Mouse (Mus musculus) hindbrain, postnatal 0 days (tissue): ENCODE measurements around the gene Arhgef19. TPM values are rescaled to one million over a fixed set of nuclear protein-coding genes. Genes with fewer than 3 reads are reported as not detected.

Source experiments
- ATAC-seq: fragments of 200-750 bp; cut with Nextera tagmentation; 2 replicates; pipeline ENCODE4 v1.8.0; 2017; ENCODE audit warnings: mild to moderate bottlenecking, moderate TSS enrichment, moderate library complexity
- DNase-seq: peaks from one replicate; pipeline ENCODE4 v3.0.0-alpha.2; 2015; ENCODE audit warnings: low spot score
- H3K27ac ChIP-seq: fragments of 300-500 bp; sonication (generic); 2 replicates; pipeline ENCODE4 v1.5.1; 2014; ENCODE audit warnings: mild to moderate bottlenecking
- H3K27me3 ChIP-seq: fragments of 300-500 bp; sonication (generic); 2 replicates; pipeline ENCODE4 v1.6.1; 2014; ENCODE audit warnings: low read length, mixed read lengths; ENCODE audit not compliant: insufficient read depth
- H3K36me3 ChIP-seq: fragments of 300-500 bp; sonication (generic); 2 replicates; pipeline ENCODE4 v1.6.1; 2014; ENCODE audit warnings: low read length, mixed read lengths; ENCODE audit not compliant: insufficient read depth
- H3K4me1 ChIP-seq: fragments of 300-500 bp; sonication (generic); 2 replicates; pipeline ENCODE4 v1.6.1; 2014; ENCODE audit warnings: antibody characterized with exemption, low read length, mixed read lengths; ENCODE audit not compliant: insufficient read depth
- H3K4me2 ChIP-seq: fragments of 300-500 bp; sonication (generic); 2 replicates; pipeline ENCODE4 v1.6.1; 2014; ENCODE audit warnings: low read depth, mild to moderate bottlenecking, low read length, moderate library complexity, mixed read lengths
- H3K4me3 ChIP-seq: fragments of 300-500 bp; sonication (generic); 2 replicates; pipeline ENCODE4 v1.5.1; 2014; ENCODE audit warnings: low read length
- H3K9ac ChIP-seq: fragments of 300-500 bp; sonication (generic); replicated peaks from 2 replicates; pipeline ENCODE4 v1.6.1; 2014; ENCODE audit warnings: mild to moderate bottlenecking, low read length, moderate library complexity, mixed read lengths
- H3K9me3 ChIP-seq: fragments of 300-500 bp; sonication (generic); 2 replicates; pipeline ENCODE4 v1.6.1; 2016; ENCODE audit warnings: low read length, mixed read lengths
- CTCF ChIP-seq: IDR thresholded peaks from 2 replicates; pipeline ENCODE4 v1.5.1; 2016; ENCODE audit warnings: antibody characterized with exemption, control low read depth, low read depth
- WGBS: fragments of 180-500 bp; shearing (Covaris S2); extraction: QIAGEN DNeasy Blood & Tissue Kit; methylation state at CpG from one replicate; pipeline ENCODE4 v1.1.7; 2014; 5-methylcytosine and 5-hydroxymethylcytosine counted together
- polyA plus RNA-seq: library from polyadenylated mRNA; unstranded; fragments of >200 nt; fragmentation: Nextera tagmentation; extraction: Ambion mirVana; gene quantifications from 2 replicates; pipeline ENCODE4 v1.2.1, GENCODE M21; 2015
- total RNA-seq: library from RNA; depleted of rRNA; stranded (reverse); fragments of >200 nt; gene quantifications from 2 replicates; pipeline ENCODE4 v1.2.3, GENCODE M21; 2014

The Arhgef19 gene
- total and polyA plus RNA-seq, 2 experiments from 2014 or later: 1.2 TPM

DNA sequence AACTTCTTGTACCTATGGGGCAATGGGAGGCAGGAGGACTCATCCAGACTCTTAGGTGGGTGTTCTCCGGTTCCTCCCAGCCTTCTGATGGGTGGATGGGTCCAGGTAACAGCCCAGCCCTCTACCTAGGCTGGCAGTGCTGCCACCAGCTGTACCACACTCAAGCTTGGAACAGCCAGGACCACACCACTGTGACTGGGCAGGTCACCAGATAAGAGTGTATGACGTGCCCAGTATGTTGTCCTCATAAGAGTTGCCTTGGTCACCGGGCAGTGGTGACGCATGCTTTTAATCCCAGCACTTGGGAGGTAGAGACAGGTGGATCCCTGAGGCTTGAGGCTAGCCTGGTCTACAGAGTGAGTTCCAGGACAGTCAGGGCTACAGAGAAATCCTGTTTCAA, 6.1 kb upstream of the Arhgef19 start:
- 88% methylated on average over 4 of the region's 4 CpGs for WGBS
- no peak for TF ChIP-seq CTCF
- H3K27ac ChIP-seq: no peak overlapping the region
- H3K4me1 ChIP-seq: no peaks in the 10 kb centered on the region
- ATAC-seq (no peak), DNase-seq (no peak)
- H3K4me2 ChIP-seq: no peak overlapping the region
- H3K4me3 ChIP-seq: no peak overlapping the region
- no peak overlapping the region for H3K9ac ChIP-seq
- no peaks in the 10 kb centered on the region for H3K9me3 ChIP-seq
- 0 out of 2 replicates have a peak, but pooled peaks cover under 1% of the 10 kb centered on the region for H3K27me3 ChIP-seq
- no peaks in the 10 kb centered on the region for H3K36me3 ChIP-seq

- H3K4me1 ChIP-seq: peaks cover 9% of the 10 kb centered on the region; the same call in 1 of the 2 replicates
- no peaks in the 10 kb centered on the region for H3K36me3 ChIP-seq
- DNase-seq (no peak), ATAC-seq (no peak)
- 63% methylated on average over 6 of the region's 6 CpGs for WGBS
- no peak overlapping the region for H3K27ac ChIP-seq
- H3K4me3 ChIP-seq: no peak overlapping the region
- 0 out of 2 replicates have a peak, but pooled peaks cover 7% of the 10 kb centered on the region for H3K27me3 ChIP-seq
- no peak for TF ChIP-seq CTCF
- H3K9ac ChIP-seq: no peak overlapping the region
- H3K4me2 ChIP-seq: no peak overlapping the region
- no peaks in the 10 kb centered on the region for H3K9me3 ChIP-seq
These were observed 3.7 kb upstream of the Arhgef19 start for GRCm38 (mm10) chr4:141235537-141236111.

DNA sequence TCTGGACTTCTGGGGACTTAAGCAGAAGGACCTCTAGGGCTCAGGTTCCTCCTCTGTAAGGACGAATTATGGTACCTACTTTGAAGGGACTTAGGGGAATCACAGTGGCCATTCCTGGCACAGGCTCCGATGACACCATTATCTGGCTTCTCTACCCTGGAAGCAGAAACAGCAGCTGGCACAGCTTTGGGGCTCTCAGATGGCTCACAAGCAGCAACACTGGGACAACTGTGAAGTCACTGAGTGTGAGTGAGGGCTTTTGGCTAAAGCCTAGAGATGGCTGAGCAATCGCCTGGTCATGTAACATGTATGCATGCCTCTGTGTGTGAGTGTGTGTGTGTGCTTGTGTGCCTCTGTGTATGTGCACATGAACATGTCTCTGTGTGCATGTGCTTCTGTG, 2.4 kb upstream of the Arhgef19 start:
- ATAC-seq (0 out of 2 replicates have a peak, but pooled peaks have one; percentile 19), DNase-seq (peak; percentile 48)
- Histone ChIP-seq H3K9me3 (no peaks in the 10 kb centered on the region), H3K9ac (no peak overlapping the region), H3K4me3 (no peak overlapping the region), H3K4me1 (peaks cover 9% of the 10 kb centered on the region; the same call in 1 of the 2 replicates), H3K4me2 (no peak overlapping the region), H3K36me3 (no peaks in the 10 kb centered on the region), H3K27ac (no peak overlapping the region), H3K27me3 (0 out of 2 replicates have a peak, but pooled peaks cover 10% of the 10 kb centered on the region)
- TF ChIP-seq CTCF: no peak
- WGBS: 56% methylated on average over 3 of the region's 3 CpGs

GRCm38 (mm10) chr4:141238492-141239387, 559 bp upstream of the Arhgef19 start:
- 5% methylated on average over 20 of the region's 20 CpGs for WGBS
- Histone ChIP-seq H3K27ac (no peak overlapping the region), H3K36me3 (no peaks in the 10 kb centered on the region), H3K9me3 (no peaks in the 10 kb centered on the region), H3K4me2 (peak overlapping the region; percentile 54), H3K9ac (no peak overlapping the region), H3K4me1 (peaks cover 19% of the 10 kb centered on the region; the same call in 1 of the 2 replicates), H3K4me3 (peak overlapping the region; percentile 31), H3K27me3 (peaks cover 16% of the 10 kb centered on the region; the same call in 1 of the 2 replicates)
- no peak for ATAC-seq
- DNase-seq: no peak
- TF ChIP-seq CTCF: no peak

DNA sequence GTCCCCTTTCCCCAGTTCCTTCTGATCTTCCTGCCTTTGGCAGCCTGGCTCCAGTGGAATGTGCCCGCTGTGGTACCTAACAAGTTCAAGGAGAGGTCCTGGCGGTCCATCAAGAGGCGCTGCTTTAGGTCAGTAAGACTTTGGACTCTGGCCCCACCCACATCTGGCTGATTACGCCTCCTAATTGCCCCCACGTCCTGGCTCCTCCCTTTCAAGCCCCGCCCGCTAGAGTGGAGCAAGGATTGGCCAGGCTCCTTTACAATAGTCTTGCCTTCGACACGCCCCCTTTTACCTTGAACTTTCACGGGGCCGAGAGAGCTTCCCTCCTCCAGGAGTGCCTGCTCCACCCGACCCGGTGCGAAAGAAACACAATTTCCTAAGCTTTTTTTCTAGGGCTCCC, 1.3 kb downstream of the Arhgef19 start:
- no peaks in the 10 kb centered on the region for H3K36me3 ChIP-seq
- no peak for ATAC-seq
- peaks cover 23% of the 10 kb centered on the region; the same call in 1 of the 2 replicates for H3K4me1 ChIP-seq
- no peak for DNase-seq
- TF ChIP-seq CTCF: no peak
- WGBS: 3% methylated on average over 14 of the region's 14 CpGs
- H3K27me3 ChIP-seq: peaks cover 16% of the 10 kb centered on the region; the same call in 1 of the 2 replicates
- no peak overlapping the region for H3K9ac ChIP-seq
- no peak overlapping the region for H3K4me3 ChIP-seq
- no peak overlapping the region for H3K27ac ChIP-seq
- H3K4me2 ChIP-seq: no peak overlapping the region
- H3K9me3 ChIP-seq: no peaks in the 10 kb centered on the region

DNA sequence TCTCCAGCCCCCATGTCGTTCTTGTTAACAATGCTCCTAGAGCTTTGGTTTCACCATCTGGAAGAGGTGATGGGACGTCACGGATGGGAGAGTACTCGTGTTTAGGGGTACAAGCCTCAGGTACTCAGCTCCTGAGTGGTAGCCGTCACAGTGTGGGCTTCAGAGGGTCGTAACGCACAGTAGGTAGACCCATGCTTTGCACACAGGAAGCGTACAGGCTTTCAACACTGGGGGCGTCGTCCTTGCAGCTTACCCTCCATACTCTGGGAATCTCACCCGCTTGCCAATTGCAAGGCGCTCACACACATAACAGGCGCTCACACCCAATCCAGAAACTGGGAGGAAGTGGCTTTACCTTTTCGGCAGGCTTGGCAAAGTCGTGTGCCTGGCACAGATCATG, 2.6 kb downstream of the Arhgef19 start:
- no peak overlapping the region for H3K4me2 ChIP-seq
- no peak for TF ChIP-seq CTCF
- no peak for ATAC-seq
- H3K36me3 ChIP-seq: no peaks in the 10 kb centered on the region
- no peak overlapping the region for H3K4me3 ChIP-seq
- WGBS: 39% methylated on average over 15 of the region's 15 CpGs
- H3K9ac ChIP-seq: no peak overlapping the region
- DNase-seq: no peak
- peaks cover 16% of the 10 kb centered on the region for H3K27me3 ChIP-seq
- H3K9me3 ChIP-seq: no peaks in the 10 kb centered on the region
- peaks cover 23% of the 10 kb centered on the region; the same call in 1 of the 2 replicates for H3K4me1 ChIP-seq
- H3K27ac ChIP-seq: no peak overlapping the region
